Mouse (Mus musculus) brain, embryonic 14.5 days (tissue): Measurements from ENCODE around the gene Cd177. TPM values are rescaled to one million over a fixed set of nuclear protein-coding genes. Genes with fewer than 3 reads are reported as not detected.
"Not testable (repeated sequence)": the region's sequence is repeated elsewhere in the genome, so short reads cannot be mapped to it uniquely, and the experiment has no call there.

ENCODE experiments used
- DNase-seq: peaks from one replicate; pipeline ENCODE4 v3.0.0-alpha.2; 2011; ENCODE audit warnings: low read depth
- CTCF ChIP-seq: fragments of 200-500 bp; IDR thresholded peaks from 2 replicates; pipeline ENCODE4 v1.5.1; 2012; ENCODE audit warnings: inconsistent platforms, mild to moderate bottlenecking, moderate library complexity, borderline replicate concordance; ENCODE audit not compliant: insufficient read depth, insufficient read length; ENCODE audit errors: extremely low read depth
- POLR2A ChIP-seq: fragments of 200-500 bp; IDR thresholded peaks from 2 replicates; pipeline ENCODE4 v1.6.1; 2012; ENCODE audit warnings: mild to moderate bottlenecking, inconsistent platforms, borderline replicate concordance; ENCODE audit not compliant: poor library complexity, insufficient read depth, insufficient read length, severe bottlenecking; ENCODE audit errors: extremely low read depth
- polyA plus RNA-seq: library from polyadenylated mRNA; depleted of rRNA; stranded (reverse); fragments of >200 nt; gene quantifications from 2 replicates; pipeline ENCODE4 v1.2.3, GENCODE M21; 2012; rRNA removed

Cd177 gene
- 0.15 and 0.19 TPM in 2 replicates for polyA plus RNA-seq

GRCm38 (mm10) chr7:24760211-24760610 is at the start of gene Cd177:
Gene Cd177, minus strand, starts transcription at chr7:24760311.
- TF ChIP-seq CTCF, result no peak
- TF ChIP-seq POLR2A, result no peak
- DNase-seq, result no peak

DNA sequence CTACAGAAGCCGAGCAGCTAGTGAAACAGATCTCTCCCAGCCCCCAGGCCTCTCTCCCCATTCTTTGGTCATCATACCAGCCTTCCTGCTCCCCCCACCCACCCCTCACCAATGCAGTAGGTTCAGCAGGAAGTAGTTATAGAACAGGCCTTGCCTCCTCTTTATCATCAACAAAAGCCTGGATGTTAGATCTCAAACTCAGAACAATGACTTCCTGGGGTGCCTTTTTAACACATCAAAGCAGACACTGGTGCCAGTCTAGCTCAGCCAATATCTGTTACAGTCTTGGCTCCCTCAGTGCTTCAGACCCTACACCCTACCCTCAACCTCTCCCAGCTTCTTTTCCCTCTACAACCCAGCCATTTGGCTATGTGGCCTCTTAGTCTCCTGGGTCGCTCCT is 48.9 kb upstream of the Cd177 start:
- no peak for TF ChIP-seq POLR2A
- no peak for TF ChIP-seq CTCF
- no peak for DNase-seq

GRCm38 (mm10) chr7:24804826-24805225 is 44.7 kb upstream of the Cd177 start:
- DNase-seq, result no peak
- TF ChIP-seq POLR2A (no peak), CTCF (no peak)

- no peak for DNase-seq
- no peak for TF ChIP-seq POLR2A
- TF ChIP-seq CTCF, result no peak
Observed at GRCm38 (mm10) chr7:24802149-24802767, 42.1 kb upstream of the Cd177 start.

GRCm38 (mm10) chr7:24797918-24798317 is 37.8 kb upstream of the Cd177 start:
- no peak for TF ChIP-seq CTCF
- TF ChIP-seq POLR2A, result no peak
- DNase-seq, result no peak

DNA sequence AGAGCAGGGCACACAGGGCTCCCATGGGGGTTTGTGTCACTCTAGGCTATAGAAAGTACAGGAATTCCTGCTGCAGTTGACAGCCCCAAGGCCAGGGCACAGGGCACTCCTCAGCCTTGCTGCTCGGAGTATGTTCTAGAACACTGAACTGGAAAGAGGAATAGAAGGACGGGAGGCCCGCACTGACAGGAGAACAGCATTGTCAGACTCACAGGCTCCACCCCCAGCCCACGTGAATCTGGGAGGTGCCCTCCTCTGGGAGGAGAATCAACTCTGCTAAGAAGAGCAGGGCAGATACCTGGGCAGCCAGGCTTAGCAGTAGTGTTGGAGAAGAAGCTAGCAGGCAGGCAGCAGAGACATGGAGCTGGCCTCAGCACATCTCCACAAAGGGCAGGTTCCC is 16.8 kb upstream of the Cd177 start, which contains the start of gene Ceacam10:
Gene Ceacam10 (plus strand): TSS at position 289 of the 400 bp plus-strand sequence.
- not testable (repeated sequence) for DNase-seq

DNA sequence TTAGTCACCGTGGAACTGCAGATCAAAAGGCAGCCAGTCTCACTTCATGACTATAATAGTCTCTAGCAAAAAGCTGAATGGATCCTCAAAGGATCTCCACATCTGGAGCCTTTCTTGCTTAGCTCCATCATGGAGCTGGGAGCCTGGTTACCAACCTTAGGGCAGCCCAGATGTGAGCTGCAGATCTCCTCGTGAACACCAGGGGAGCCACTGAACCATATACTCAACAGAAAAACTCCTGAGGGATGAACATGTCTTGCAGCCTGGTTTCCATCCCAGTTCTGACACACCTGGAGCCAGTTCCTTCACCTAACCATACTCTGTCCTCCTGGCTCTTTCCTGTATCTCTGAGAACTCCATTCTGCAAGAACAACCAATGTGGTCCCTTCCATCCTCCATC is 16.0 kb upstream of the Cd177 start:
- TF ChIP-seq POLR2A, result no peak
- TF ChIP-seq CTCF, result no peak
- no peak for DNase-seq

GRCm38 (mm10) chr7:24773942-24774535 is 13.9 kb upstream of the Cd177 start:
- no peak for TF ChIP-seq POLR2A
- no peak for DNase-seq

DNA sequence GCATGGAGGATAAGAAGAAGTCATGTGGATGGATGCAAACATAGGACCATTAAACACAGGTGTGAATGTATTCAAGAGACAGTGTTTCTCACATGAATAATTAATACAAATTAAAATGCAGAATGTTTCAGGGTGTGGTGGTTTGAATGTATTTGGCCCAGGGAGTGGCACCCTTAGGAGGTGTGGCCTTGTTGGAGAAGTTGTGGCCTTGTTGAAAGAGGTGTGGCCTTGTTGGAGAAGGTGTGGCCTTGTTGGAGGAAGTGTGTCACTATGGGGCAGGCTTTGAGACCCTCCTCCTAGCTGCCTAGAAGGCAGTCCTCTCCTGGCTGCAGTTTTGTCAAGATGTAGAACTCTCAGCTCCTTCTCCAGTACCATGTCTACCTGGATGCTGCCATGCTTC is 11.2 kb upstream of the Cd177 start:
- DNase-seq, result no peak
- TF ChIP-seq CTCF (no peak), POLR2A (no peak)

GRCm38 (mm10) chr7:24762574-24762973 is 2.5 kb upstream of the Cd177 start:
- TF ChIP-seq POLR2A, result no peak
- no peak for TF ChIP-seq CTCF
- DNase-seq, result no peak

GRCm38 (mm10) chr7:24761161-24761560 is 1.1 kb upstream of the Cd177 start:
- TF ChIP-seq POLR2A (no peak), CTCF (no peak)
- no peak for DNase-seq

- TF ChIP-seq POLR2A, result no peak
- no peak for TF ChIP-seq CTCF
- DNase-seq, result no peak
Observed at GRCm38 (mm10) chr7:24758520-24758919, 1.6 kb downstream of the Cd177 start.
